Mouse (Mus musculus) heart, postnatal 0 days (tissue): Measurements from ENCODE around the gene Tgm5. TPM values are rescaled to one million over a fixed set of nuclear protein-coding genes. Genes with fewer than 3 reads are reported as not detected.

Experiments
- ATAC-seq: fragments of 200-750 bp; cut with Nextera tagmentation; 2 replicates; pipeline ENCODE4 v1.8.0; 2017; ENCODE audit warnings: low read depth, moderate number of reproducible peaks, moderate library complexity; ENCODE audit not compliant: insufficient read depth
- DNase-seq: peaks from one replicate; pipeline ENCODE4 v3.0.0-alpha.2; 2016; ENCODE audit warnings: low spot score
- H3K27ac ChIP-seq: fragments of 300-500 bp; sonication (generic); 2 replicates; pipeline ENCODE4 v1.5.1; 2014; ENCODE audit warnings: low read depth, mild to moderate bottlenecking
- H3K27me3 ChIP-seq: fragments of 300-500 bp; sonication (generic); 2 replicates; pipeline ENCODE4 v1.6.1; 2014; ENCODE audit warnings: low read length, mixed read lengths; ENCODE audit not compliant: control insufficient read depth, insufficient read depth
- H3K36me3 ChIP-seq: fragments of 300-500 bp; sonication (generic); replicated peaks from 2 replicates; pipeline ENCODE4 v1.6.1; 2014; ENCODE audit warnings: low read length, mixed read lengths; ENCODE audit not compliant: control insufficient read depth, insufficient read depth
- H3K4me1 ChIP-seq: fragments of 300-500 bp; sonication (generic); 2 replicates; pipeline ENCODE4 v1.6.1; 2014; ENCODE audit warnings: antibody characterized with exemption; ENCODE audit not compliant: control insufficient read depth, insufficient read depth
- H3K4me2 ChIP-seq: fragments of 300-500 bp; sonication (generic); 2 replicates; pipeline ENCODE4 v1.6.1; 2014; ENCODE audit warnings: low read depth, mild to moderate bottlenecking, low read length, moderate library complexity
- H3K4me3 ChIP-seq: fragments of 300-500 bp; sonication (generic); 2 replicates; pipeline ENCODE4 v1.5.1; 2014; ENCODE audit warnings: low read depth, low read length
- H3K9ac ChIP-seq: fragments of 300-500 bp; sonication (generic); replicated peaks from 2 replicates; pipeline ENCODE4 v1.6.1; 2014; ENCODE audit warnings: low read depth, low read length, mixed read lengths
- H3K9me3 ChIP-seq: fragments of 300-500 bp; sonication (generic); replicated peaks from 2 replicates; pipeline ENCODE4 v1.6.1; 2016; ENCODE audit warnings: low read length; ENCODE audit not compliant: control insufficient read depth
- CTCF ChIP-seq: IDR thresholded peaks from 2 replicates; pipeline ENCODE4 v1.5.1; 2016; ENCODE audit warnings: antibody characterized with exemption, control low read depth, low read depth
- EP300 ChIP-seq: IDR thresholded peaks from 2 replicates; pipeline ENCODE4 v1.6.1; 2016; ENCODE audit warnings: antibody characterized with exemption, low read depth
- WGBS: fragments of 180-500 bp; shearing (Covaris S2); extraction: QIAGEN DNeasy Blood & Tissue Kit; methylation state at CpG from one replicate; pipeline ENCODE4 v1.1.7; 2014; 5-methylcytosine and 5-hydroxymethylcytosine counted together
- polyA plus RNA-seq: library from polyadenylated mRNA; unstranded; fragments of >200 nt; fragmentation: Nextera tagmentation; extraction: Ambion mirVana; gene quantifications from 2 replicates; pipeline ENCODE4 v1.2.1, GENCODE M21; 2015
- total RNA-seq: library from RNA; depleted of rRNA; stranded (reverse); fragments of >200 nt; gene quantifications from 2 replicates; pipeline ENCODE4 v1.2.3, GENCODE M21; 2014; ENCODE audit warnings: low replicate concordance

Gene Tgm5
- total and polyA plus RNA-seq, 2 experiments from 2014 or later, result not detected

DNA sequence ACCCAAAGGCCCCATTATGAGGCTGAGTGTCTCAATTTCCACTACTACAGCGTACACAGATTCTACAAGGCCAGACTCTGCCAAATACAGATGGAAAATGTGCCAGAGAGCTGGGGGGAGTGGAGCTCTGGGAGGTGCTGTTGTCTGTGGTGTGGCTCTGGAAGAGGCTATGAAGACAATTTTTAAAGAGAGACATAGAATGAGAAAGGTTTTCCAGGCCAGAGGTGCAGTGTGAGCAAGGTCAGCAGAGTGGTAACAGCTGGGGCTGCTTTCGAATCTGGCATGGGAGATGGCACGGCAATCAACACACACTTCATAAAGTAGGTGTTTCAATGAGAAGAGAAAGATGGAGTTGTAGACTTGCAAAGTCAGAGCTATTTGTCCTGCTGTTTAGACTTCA is 33.6 kb upstream of the Tgm5 start:
- Histone ChIP-seq H3K27ac (no peak overlapping the region), H3K4me1 (no peaks in the 10 kb centered on the region), H3K27me3 (no peaks in the 10 kb centered on the region), H3K9me3 (no peaks in the 10 kb centered on the region), H3K9ac (no peak overlapping the region), H3K4me3 (no peak overlapping the region), H3K4me2 (no peak overlapping the region), H3K36me3 (no peaks in the 10 kb centered on the region)
- DNase-seq, result no peak
- TF ChIP-seq EP300 (no peak), CTCF (no peak)
- WGBS, result 74% methylated on average over 3 of the region's 3 CpGs
- no peak for ATAC-seq

DNA sequence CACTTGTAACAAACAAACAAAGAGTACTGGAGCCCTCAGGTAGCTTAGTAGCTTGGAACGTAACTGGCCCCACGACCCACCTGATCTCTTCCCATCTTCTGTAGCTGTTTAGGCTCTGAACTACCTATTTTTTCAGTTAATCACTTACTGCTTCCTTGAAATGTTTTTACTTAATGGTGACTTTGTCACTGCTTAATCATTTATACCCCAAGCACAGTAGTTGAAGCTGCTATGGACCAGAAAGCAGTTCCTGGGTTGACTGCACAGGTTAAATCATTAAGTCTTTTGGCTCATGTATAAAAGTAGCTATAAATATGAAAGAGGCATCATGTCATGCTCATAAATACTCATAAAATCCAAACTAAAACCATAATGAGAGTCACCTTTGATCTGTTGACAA is 29.8 kb upstream of the Tgm5 start:
- no peak for ATAC-seq
- Histone ChIP-seq H3K36me3 (no peaks in the 10 kb centered on the region), H3K27ac (no peak overlapping the region), H3K4me2 (no peak overlapping the region), H3K4me3 (no peak overlapping the region), H3K9me3 (no peaks in the 10 kb centered on the region), H3K9ac (no peak overlapping the region), H3K27me3 (no peaks in the 10 kb centered on the region), H3K4me1 (no peaks in the 10 kb centered on the region)
- no peak for TF ChIP-seq EP300
- TF ChIP-seq CTCF, result no peak
- WGBS, result 93% methylated on average over 2 of the region's 2 CpGs
- DNase-seq, result no peak

DNA sequence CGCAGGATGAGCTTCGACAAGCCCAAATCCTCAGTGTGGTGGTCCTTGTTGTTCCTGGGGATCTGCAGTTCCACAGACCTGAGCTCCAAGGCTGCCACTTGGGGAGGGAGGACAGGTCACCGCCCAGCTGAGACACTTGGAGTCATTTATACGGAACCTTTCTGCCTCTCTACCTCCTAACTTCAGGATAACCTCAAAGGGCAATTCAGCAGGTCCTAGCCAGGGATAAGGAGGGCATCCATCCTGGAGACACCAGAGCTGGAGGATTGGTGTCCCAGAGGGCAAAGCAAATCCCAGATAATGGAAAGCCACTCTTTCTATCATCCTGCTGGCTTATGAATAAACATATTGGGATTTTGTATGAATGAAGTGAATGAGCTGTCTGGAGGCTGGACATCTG is 24.1 kb upstream of the Tgm5 start, which contains the start of gene Tgm7:
Gene Tgm7, minus strand, starts transcription at position 101 of the 400 bp plus-strand sequence.
- no peaks in the 10 kb centered on the region for H3K36me3 ChIP-seq
- no peaks in the 10 kb centered on the region for H3K27me3 ChIP-seq
- H3K4me2 ChIP-seq, result no peak within 1 kb of the TSS
- H3K4me3 ChIP-seq, result no peak within 1 kb of the TSS
- no peak within 1 kb of the TSS for H3K27ac ChIP-seq
- H3K9me3 ChIP-seq, result no peaks in the 10 kb centered on the region
- no peak for TF ChIP-seq EP300
- no peak for TF ChIP-seq CTCF
- WGBS, result 92% methylated on average over 4 of the region's 4 CpGs
- H3K4me1 ChIP-seq, result no peaks in the 10 kb centered on the region
- H3K9ac ChIP-seq, result no peak within 1 kb of the TSS
- no peak for ATAC-seq
- no peak for DNase-seq

DNA sequence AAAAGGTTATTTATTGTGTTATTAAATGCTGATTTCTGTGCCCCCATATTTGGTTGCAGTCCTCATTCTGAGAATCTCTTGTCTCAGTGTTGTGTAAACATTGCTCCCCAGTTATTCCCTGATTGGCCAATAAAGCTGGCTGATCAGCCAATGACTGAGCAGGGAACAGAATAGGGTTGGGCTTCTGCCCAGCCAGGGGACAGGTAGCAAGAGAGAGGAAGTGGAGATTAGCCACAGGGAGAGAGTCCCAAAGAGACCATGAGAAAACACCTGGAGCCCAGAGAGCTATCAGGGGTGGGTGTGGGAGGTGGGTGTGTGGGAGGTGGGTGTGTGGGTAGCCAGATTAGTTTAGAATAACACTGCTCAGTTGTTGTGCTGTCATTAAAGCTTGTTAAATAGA is 20.3 kb upstream of the Tgm5 start:
- no peak overlapping the region for H3K4me2 ChIP-seq
- ATAC-seq, result no peak
- no peak overlapping the region for H3K4me3 ChIP-seq
- no peak overlapping the region for H3K9ac ChIP-seq
- no peaks in the 10 kb centered on the region for H3K4me1 ChIP-seq
- H3K27ac ChIP-seq, result no peak overlapping the region
- TF ChIP-seq EP300 (no peak), CTCF (no peak)
- no peak for DNase-seq
- H3K9me3 ChIP-seq, result no peaks in the 10 kb centered on the region
- no peaks in the 10 kb centered on the region for H3K27me3 ChIP-seq
- no peaks in the 10 kb centered on the region for H3K36me3 ChIP-seq

DNA sequence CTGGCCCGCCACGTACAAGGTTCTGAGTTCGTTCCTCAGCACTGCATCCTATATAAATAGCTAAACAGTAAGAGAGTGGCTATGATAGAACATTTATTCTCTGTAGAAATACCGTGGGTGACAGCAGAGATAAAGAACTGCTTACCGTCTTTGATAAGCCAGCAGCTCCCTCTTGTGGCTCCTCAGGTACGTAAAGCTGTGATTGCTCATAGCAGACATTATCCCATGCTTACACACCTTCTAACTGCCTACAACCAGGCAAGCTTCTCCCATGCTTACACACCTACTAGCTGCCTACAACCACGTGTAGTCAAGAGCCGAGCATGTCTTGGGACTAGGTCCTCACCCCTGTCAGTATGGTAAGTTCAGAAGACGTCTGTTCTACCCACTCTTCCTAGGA is 16.4 kb upstream of the Tgm5 start:
- no peaks in the 10 kb centered on the region for H3K9me3 ChIP-seq

DNA sequence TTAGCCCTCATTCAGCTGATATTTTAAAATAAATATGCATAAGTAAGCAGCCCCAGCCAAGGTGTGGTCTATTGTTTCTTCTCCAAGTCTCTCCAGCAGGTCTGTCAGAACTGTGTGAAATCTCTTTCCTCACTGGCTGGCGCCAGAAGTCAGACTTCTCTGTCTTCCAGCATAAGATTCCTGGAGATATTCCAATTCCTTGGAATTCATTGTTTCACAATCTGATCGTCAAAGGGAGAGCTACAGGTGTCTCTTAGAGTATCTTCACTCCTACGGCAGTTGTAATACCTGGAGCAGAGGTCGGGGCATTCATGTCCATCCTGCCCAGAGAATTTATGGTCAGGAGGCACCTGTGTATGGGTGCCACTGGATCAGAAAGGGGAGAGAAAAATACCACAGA is 4.1 kb upstream of the Tgm5 start:
- no peaks in the 10 kb centered on the region for H3K36me3 ChIP-seq
- peaks cover 6% of the 10 kb centered on the region; the same call in 1 of the 2 replicates for H3K4me1 ChIP-seq
- H3K4me3 ChIP-seq, result no peak overlapping the region
- 64% methylated on average over 4 of the region's 4 CpGs for WGBS
- DNase-seq (no peak), ATAC-seq (no peak)
- no peak overlapping the region for H3K4me2 ChIP-seq
- H3K27me3 ChIP-seq, result no peaks in the 10 kb centered on the region
- no peak overlapping the region for H3K27ac ChIP-seq
- H3K9me3 ChIP-seq, result 0 out of 2 replicates have a peak, but pooled peaks cover 3% of the 10 kb centered on the region
- TF ChIP-seq CTCF (no peak), EP300 (no peak)
- H3K9ac ChIP-seq, result no peak overlapping the region

More for the DNA sequence above, 16.4 kb upstream of the Tgm5 start:
- ATAC-seq, result peak; percentile 33; the same call in 1 of the 2 replicates
- H3K36me3 ChIP-seq, result no peaks in the 10 kb centered on the region
- H3K27ac ChIP-seq, result no peak overlapping the region
- WGBS, result 15% methylated on average over 9 of the region's 9 CpGs
- H3K4me3 ChIP-seq, result no peak overlapping the region
- no peak overlapping the region for H3K9ac ChIP-seq
- H3K27me3 ChIP-seq, result no peaks in the 10 kb centered on the region
- no peak for TF ChIP-seq EP300
- peak; percentile 72 for TF ChIP-seq CTCF
- no peaks in the 10 kb centered on the region for H3K4me1 ChIP-seq
- peak; percentile 65 for DNase-seq
- no peak overlapping the region for H3K4me2 ChIP-seq
